Mouse (Mus musculus) adrenal gland (tissue): ENCODE measurements around the gene Nuak2.

ENCODE experiments used
- intact Hi-C: fragments of 180-260 bp; cut with DNase I; formaldehyde crosslinking; loops from one replicate; pipeline ENCODE4 v1.15.1; 2025

The Nuak2 gene

DNA sequence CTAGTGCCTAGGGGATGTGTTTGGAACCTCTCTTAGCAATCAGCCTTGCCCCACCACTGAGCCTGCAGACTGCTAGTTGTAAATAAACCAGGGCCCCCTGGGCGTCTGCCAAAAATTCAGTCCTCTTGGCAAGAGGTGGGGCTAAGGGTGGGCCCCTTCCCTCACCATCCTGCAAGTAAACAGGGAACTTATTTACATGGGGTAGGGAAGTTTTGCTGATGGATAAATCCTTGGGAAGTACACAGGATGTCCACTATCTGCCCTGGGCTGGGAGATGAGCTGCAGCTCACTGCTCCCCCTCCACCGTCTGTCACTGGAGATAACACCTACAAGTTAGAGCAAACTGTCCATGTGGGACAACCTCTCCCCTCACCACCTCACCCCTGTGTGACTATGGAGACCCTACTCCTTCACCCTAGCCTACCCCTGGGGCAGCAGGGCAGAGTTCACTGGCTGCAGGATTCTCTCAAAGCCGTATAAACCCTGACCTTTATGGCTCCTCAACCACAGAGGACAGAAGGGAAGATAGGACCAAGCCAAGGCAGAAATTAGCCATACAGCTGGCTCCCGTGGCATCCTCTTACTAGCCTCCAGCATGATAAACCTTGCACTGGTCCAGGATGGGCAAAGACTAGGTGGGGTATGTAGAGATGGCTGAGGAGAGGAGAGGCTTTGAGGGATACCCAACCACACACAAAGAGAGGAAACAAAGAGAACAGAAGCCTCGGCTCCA, 58.4 kb downstream of the Nuak2 start:
- intact Hi-C loops, result no loop called here

DNA sequence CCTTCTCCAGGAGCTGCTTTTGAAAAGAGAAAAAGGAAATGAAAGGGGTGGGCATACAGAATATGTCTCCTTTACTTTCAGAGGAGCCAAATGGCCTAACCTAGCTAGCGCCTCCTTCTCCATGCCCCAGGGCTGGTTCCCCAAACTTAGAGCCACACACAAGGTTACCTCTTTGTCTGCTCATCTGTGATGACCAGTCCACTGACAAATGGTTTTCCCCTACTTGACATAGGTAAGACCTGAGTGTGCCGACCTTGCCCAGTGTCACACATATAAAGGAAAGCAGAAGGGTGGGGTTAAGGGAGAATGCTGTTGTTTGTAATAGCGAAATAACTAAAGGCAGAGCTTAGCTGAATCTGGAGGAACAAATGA, 58.9 kb downstream of the Nuak2 start:
- intact Hi-C loops, result no loop called here

DNA sequence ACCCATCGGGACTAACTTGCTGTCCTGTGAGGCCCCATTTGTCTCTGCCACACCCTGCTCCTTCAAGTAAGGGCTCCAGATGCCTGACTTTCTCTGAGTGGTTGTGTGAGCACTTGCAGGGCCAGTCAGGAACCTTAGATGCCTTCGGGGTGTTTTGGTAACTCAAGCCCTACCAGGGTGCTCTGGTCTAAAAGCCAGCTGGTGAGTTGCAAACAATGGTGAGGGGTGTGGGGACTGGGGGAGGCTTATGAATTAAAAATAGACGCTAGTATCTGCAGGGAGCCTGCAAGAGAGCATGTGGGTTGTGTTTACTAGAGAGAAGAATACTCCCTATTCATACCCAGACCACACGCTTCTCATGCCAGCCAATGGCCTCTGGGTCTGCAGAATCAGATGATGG, 59.3 kb downstream of the Nuak2 start:
- intact Hi-C loops, result no loop called here

DNA sequence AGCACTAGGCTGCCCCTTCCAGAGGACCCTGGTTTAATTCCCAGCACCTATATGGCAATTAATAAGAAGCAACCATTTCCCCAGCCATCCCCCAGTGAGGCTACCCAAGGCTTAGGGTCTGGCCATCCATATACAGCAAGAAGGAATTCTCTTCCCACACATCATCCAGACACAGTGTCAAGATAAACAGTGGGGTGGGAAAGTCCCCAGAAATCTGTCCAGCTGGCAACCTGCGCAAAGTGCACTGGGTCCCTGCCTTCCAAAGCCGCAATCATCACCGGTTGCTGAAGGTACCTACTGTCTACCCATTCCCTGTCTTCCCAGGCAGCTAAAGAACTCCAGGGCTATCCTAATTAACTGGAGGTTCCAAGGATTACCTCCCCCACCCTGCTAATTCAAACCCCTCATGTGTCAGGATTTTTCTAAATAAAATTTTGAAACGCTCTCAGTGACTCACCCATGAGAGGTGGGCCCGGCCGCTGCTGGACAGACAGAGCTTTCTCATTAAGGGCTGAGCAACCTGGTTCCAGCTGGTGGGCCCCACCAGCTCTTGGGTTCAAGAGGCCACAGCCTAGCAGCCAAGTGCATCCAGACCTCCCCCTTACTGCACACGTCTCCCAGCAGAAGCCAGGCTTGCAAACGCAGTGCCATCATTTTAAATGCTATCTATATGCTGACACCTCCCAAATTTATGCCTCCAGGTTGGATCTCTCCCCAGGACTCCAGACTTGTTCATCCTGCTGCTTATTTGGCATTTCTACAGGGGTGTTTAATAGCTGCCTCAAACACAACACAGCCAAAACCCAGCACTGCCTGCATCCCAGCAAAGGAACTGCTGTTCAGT, 60.5 kb downstream of the Nuak2 start:
- intact Hi-C loops, result no loop called here

DNA sequence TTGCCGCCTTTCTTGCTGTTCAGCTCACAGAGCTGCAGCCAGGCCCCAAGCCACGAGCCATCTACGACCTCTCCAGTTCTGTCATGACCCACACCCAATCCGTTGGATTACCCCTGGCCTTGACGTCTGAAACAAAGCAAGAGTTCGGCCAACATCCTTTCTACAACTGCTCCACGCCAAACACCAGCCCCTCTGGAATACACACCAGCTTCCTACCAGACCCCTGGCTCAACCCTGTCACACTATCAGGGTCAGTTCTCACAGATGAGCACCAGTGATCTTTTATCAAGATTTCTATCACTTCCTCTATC, 61.1 kb downstream of the Nuak2 start:
- intact Hi-C loops, result no loop called here

DNA sequence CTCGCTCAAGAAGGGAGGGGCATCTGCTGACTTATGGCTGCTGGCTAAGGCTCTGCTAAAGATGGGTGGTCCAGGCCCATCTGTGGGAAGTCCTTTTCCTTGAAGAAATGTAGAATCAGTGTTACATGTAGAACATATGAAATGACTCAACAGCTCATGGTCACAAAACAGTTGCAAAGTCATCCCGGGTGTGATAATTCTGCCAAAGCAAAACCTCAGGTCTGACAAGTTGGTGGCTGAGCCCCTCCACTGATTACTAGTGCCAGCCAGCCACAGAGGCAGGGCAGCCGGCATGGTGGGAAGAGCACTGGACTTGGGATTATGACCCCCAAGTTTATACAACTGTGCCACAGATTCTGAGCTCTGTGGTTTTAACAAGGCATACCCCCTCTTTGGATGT, 61.9 kb downstream of the Nuak2 start:
- intact Hi-C loops, result no loop called here

DNA sequence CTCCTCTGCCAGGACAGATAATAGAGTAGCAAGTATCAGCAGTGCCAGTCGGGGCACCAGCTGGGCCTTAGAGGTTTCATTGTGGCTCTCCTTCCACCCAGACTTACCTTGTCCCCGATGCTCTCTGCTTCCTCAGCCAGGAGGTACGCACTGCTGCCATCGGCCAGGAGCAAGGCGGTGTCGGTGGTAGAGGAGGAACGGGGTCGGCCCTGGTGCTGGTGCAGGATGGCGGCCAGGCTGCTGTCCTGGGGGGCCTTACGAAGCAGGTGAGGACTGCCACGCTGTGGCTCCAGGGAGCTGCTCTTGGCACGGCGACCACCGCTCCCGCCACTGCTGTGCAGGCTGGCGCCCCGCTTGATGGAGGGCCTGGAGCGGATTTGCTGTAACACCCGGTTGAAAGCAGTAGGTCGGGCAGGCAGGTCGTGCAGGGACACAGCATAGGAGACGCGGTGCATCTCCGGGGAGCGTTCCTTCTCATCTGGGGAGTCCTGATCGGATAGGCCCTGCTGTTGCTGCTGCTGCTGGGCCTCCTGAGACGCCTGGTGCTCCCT, 64.7 kb downstream of the Nuak2 start:
- intact Hi-C loops, result no loop called here

DNA sequence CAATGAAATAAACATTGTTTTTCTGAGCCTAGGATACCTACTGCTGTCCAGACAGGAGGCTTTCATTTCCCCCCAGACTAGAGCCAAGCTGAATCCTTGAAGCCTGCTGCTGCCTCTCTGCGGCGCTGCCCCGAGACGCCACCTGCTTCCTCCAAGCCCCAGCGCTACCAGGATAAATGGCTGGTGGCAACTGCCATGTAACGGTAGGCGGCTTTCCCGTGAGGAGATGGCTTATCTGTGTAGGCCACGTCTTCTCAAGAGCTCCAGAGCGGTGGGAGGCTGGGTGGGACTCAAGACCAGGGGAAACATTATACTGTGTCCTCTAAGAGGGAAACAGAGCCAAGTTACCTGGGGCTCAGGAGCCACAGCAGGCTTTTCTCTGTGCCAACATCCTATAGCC, 66.0 kb downstream of the Nuak2 start:
- intact Hi-C loops, result no loop called here
